ENCODE assay signal across 12 mouse cellular contexts in the genomic region with DNA sequence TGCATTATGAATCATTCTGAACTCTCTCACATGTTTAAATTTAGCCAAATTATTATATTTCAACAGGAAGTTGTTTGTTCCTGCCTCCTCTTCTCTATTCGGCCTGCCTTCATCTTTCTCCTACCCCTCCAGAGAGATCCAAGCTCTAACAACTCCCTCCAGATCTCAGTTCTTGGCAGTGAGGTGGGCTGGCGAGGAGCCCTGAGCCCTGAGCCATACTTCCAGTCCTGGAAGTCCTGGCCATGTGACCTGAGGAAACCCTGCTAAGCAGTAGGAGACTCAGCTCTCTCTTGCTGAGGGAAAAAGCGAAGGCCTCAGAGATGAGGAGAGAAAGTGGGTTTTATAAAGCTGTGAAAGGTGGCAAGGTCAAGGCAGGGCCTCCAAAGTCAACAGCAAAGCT.
DNase-seq lines count a peak whose midpoint lies in the region; ATAC-seq lines count a peak whose summit lies in the region.
"Had no signal": no experiment of that assay in that cellular context is flagged by ENCODE, and none has a peak within 500 bp of the region (broad histone marks: within the 10 kb centered on the region; RNA-seq: fewer than 3 reads in every experiment).

No protein-coding gene starts in this region.

- no peaks in the 10 kb centered on the region for H3K9me3 ChIP-seq in kidney, embryonic 16.5 days (ENCODE audit: low read length)
- H3K9me3 ChIP-seq: embryonic facial prominence, embryonic 12.5 days; limb, embryonic 12.5 days had no signal

- WGBS in kidney, embryonic 16.5 days: 74% methylated on average over 3 of the region's 3 CpGs

- no peaks in the 10 kb centered on the region for H3K27me3 ChIP-seq in kidney, embryonic 16.5 days (ENCODE audit: insufficient read depth, low read length)
- H3K27me3 ChIP-seq: embryonic facial prominence, embryonic 12.5 days; limb, embryonic 12.5 days had no signal

- H3K4me3 ChIP-seq in kidney, embryonic 16.5 days (ENCODE audit: low read length): no peak overlapping the region
- H3K4me3 ChIP-seq: embryonic facial prominence, embryonic 12.5 days; limb, embryonic 12.5 days had no signal

- peak; percentile 51 for DNase-seq in adrenal gland, postnatal 14 days
- DNase-seq in adrenal gland, adult (ENCODE audit: inconsistent age in 2 of 2, low spot score in 1 of 2): no peak
- DNase-seq in layer of hippocampus, postnatal 10 days (ENCODE audit: low spot score in 2 of 2): peak; percentile 34 to 53
- no peak for DNase-seq in layer of hippocampus, adult 9-11 months
- DNase-seq in frontal cortex, postnatal 36 days (ENCODE audit: low spot score in 2 of 2): peak; percentile 9 to 31
- DNase-seq in layer of hippocampus, postnatal 36 days: peak; percentile 25 to 30
- DNase-seq in c-Kit-positive CD71-positive TER-119-positive erythroid progenitor cells, embryonic 14.5 days (ENCODE audit: low spot score): no peak
- DNase-seq: lung, postnatal 36 days had no signal

- no peaks in the 10 kb centered on the region for H3K36me3 ChIP-seq in kidney, embryonic 16.5 days (ENCODE audit: insufficient read depth, low read length)
- H3K36me3 ChIP-seq: embryonic facial prominence, embryonic 12.5 days; limb, embryonic 12.5 days had no signal

- H3K27ac ChIP-seq in kidney, embryonic 16.5 days (ENCODE audit: low read length): no peak overlapping the region
- H3K27ac ChIP-seq: embryonic facial prominence, embryonic 12.5 days; limb, embryonic 12.5 days had no signal

- no peak overlapping the region for H3K9ac ChIP-seq in kidney, embryonic 16.5 days (replicated peaks; ENCODE audit: low read length)
- H3K9ac ChIP-seq: embryonic facial prominence, embryonic 12.5 days; limb, embryonic 12.5 days had no signal

- no peak for ATAC-seq in kidney, embryonic 16.5 days (ENCODE audit: low FRiP score, low TSS enrichment)
- ATAC-seq: intestine, embryonic 16.5 days had no signal

- no peaks in the 10 kb centered on the region for H3K4me1 ChIP-seq in kidney, embryonic 16.5 days (ENCODE audit: insufficient read depth, low read length)
- H3K4me1 ChIP-seq: embryonic facial prominence, embryonic 12.5 days; limb, embryonic 12.5 days had no signal

- H3K4me2 ChIP-seq in kidney, embryonic 16.5 days (replicated peaks; ENCODE audit: low read depth, low read length): no peak overlapping the region
- H3K4me2 ChIP-seq: embryonic facial prominence, embryonic 12.5 days; limb, embryonic 12.5 days had no signal

Comparison
In these comparisons a context has a peak if more than half of its experiments do, and no peak if none do; other contexts are left out.
1. DNase-seq: peak in adrenal gland, postnatal 14 days (single experiment), layer of hippocampus, postnatal 10 days (2 of 2), frontal cortex, postnatal 36 days (2 of 2) and layer of hippocampus, postnatal 36 days (2 of 2); none in adrenal gland, adult (0 of 2), layer of hippocampus, adult 9-11 months (single experiment) and c-Kit-positive CD71-positive TER-119-positive erythroid progenitor cells, embryonic 14.5 days (single experiment).